Mouse (Mus musculus): Measurements from ENCODE around the gene Ube2h.

- no peak for TF ChIP-seq CTCF (conservative IDR thresholded peaks at IDR 0.05; ENCODE audit: insufficient read depth, insufficient read length, low read depth, low read length)
- TF ChIP-seq POLR2A (IDR thresholded peaks at IDR 0.05; ENCODE audit: low read depth, low read length): no peak
These were observed 125.3 kb downstream of the Ube2h start for GRCm38 (mm10) chr6:30179046-30179445.
